In genomic region chr5:126088251-126088914, GRCm38 (mm10) we compare ENCODE assay signal across 22 mouse cellular contexts.
DNase-seq lines count a peak whose midpoint lies in the region; ATAC-seq lines count a peak whose summit lies in the region.
"Had no signal": no experiment of that assay in that cellular context is flagged by ENCODE, and none has a peak within 500 bp of the region (broad histone marks: within the 10 kb centered on the region; RNA-seq: fewer than 3 reads in every experiment).

No protein-coding gene starts in this region.

- peaks cover 10% of the 10 kb centered on the region for H3K4me1 ChIP-seq in midbrain, embryonic 11.5 days (ENCODE audit: control insufficient read depth, insufficient read depth, low read length)
- peaks cover 3% of the 10 kb centered on the region; the same call in 1 of the 2 replicates for H3K4me1 ChIP-seq in midbrain, embryonic 14.5 days (ENCODE audit: control insufficient read depth, insufficient read depth, low read length)
- H3K4me1 ChIP-seq: embryonic facial prominence, embryonic 12.5 days; heart, embryonic 10.5 days; limb, embryonic 15.5 days; liver, embryonic 15.5 days had no signal

- intact Hi-C loops in left cerebral cortex, postnatal 4 days (cut with DNase I) = no loop called here

- H3K27ac ChIP-seq in midbrain, embryonic 11.5 days (ENCODE audit: low read depth, low read length) = 0 out of 2 replicates have a peak overlapping the region, but pooled peaks have one; percentile 12
- H3K27ac ChIP-seq in midbrain, embryonic 14.5 days (replicated peaks; ENCODE audit: low read depth, low read length) = no peak overlapping the region
- H3K27ac ChIP-seq: embryonic facial prominence, embryonic 12.5 days; forebrain, embryonic 12.5 days; gastrocnemius, adult 2 months; heart, embryonic 10.5 days; kidney, postnatal 0 days; limb, embryonic 15.5 days; liver, embryonic 15.5 days had no signal

- no peaks in the 10 kb centered on the region for H3K9me3 ChIP-seq in midbrain, embryonic 11.5 days (ENCODE audit: control insufficient read depth, low read length)
- no peaks in the 10 kb centered on the region for H3K9me3 ChIP-seq in midbrain, embryonic 14.5 days (ENCODE audit: control insufficient read depth, low read length)
- H3K9me3 ChIP-seq: embryonic facial prominence, embryonic 12.5 days; forebrain, embryonic 12.5 days; heart, embryonic 10.5 days; limb, embryonic 15.5 days had no signal

- no peak overlapping the region for H3K4me3 ChIP-seq in midbrain, embryonic 11.5 days (ENCODE audit: low read depth, low read length)
- H3K4me3 ChIP-seq in midbrain, embryonic 14.5 days (replicated peaks; ENCODE audit: low read depth, low read length) = no peak overlapping the region
- H3K4me3 ChIP-seq: embryonic facial prominence, embryonic 12.5 days; forebrain, embryonic 12.5 days; gastrocnemius, adult 2 months; heart, embryonic 10.5 days; limb, embryonic 15.5 days; liver, embryonic 15.5 days had no signal

- no peaks in the 10 kb centered on the region for H3K36me3 ChIP-seq in midbrain, embryonic 11.5 days (ENCODE audit: control insufficient read depth, insufficient read depth, low read length)
- H3K36me3 ChIP-seq in midbrain, embryonic 14.5 days (ENCODE audit: control insufficient read depth, insufficient read depth, low read length) = no peaks in the 10 kb centered on the region
- H3K36me3 ChIP-seq: embryonic facial prominence, embryonic 12.5 days; forebrain, embryonic 12.5 days; heart, embryonic 10.5 days; limb, embryonic 15.5 days; liver, embryonic 15.5 days had no signal

- no peak overlapping the region for H3K9ac ChIP-seq in midbrain, embryonic 11.5 days (ENCODE audit: low read length)
- no peak overlapping the region for H3K9ac ChIP-seq in midbrain, embryonic 14.5 days (replicated peaks; ENCODE audit: low read length)
- H3K9ac ChIP-seq: embryonic facial prominence, embryonic 12.5 days; forebrain, embryonic 12.5 days; limb, embryonic 15.5 days; liver, embryonic 15.5 days had no signal

- WGBS in midbrain, embryonic 11.5 days = 31% methylated on average over 4 of the region's 4 CpGs
- WGBS in midbrain, embryonic 14.5 days = 23% methylated on average over 4 of the region's 4 CpGs

- no peaks in the 10 kb centered on the region for H3K27me3 ChIP-seq in midbrain, embryonic 11.5 days (ENCODE audit: control insufficient read depth, insufficient read depth, low read length)
- no peaks in the 10 kb centered on the region for H3K27me3 ChIP-seq in midbrain, embryonic 14.5 days (ENCODE audit: control insufficient read depth, insufficient read depth, low read length)
- H3K27me3 ChIP-seq: embryonic facial prominence, embryonic 12.5 days; forebrain, embryonic 12.5 days; limb, embryonic 15.5 days; liver, embryonic 15.5 days had no signal

- no peak overlapping the region for H3K4me2 ChIP-seq in midbrain, embryonic 11.5 days
- no peak overlapping the region for H3K4me2 ChIP-seq in midbrain, embryonic 14.5 days (ENCODE audit: low read length)
- H3K4me2 ChIP-seq: embryonic facial prominence, embryonic 12.5 days; forebrain, embryonic 12.5 days; limb, embryonic 15.5 days; liver, embryonic 15.5 days had no signal

- peak; percentile 18 to 24 for DNase-seq in cerebellum, postnatal 14 days
- no peak for DNase-seq in cerebellum, adult 11-12 months
- DNase-seq in left cerebral cortex, postnatal 4 days = peak; percentile 71
- no peak for DNase-seq in left cerebral cortex, adult 9 months (ENCODE audit: low spot score in 2 of 2)
- DNase-seq in midbrain, embryonic 11.5 days (ENCODE audit: low spot score, missing footprints) = no peak
- no peak for DNase-seq in midbrain, embryonic 14.5 days
- DNase-seq in retina, postnatal 1 day = peak; percentile 69
- no peak for DNase-seq in adrenal gland, adult 2 months
- DNase-seq: adrenal gland, postnatal 25 days; cerebellum, postnatal 25 days; gastrocnemius, adult 2 months; kidney, adult 2 months; layer of hippocampus, adult 9-11 months; right cerebral cortex, postnatal 25 days; spleen, adult 18-20 months; thymus, postnatal 14 days had no signal

- peak; percentile 66; the same call in 1 of the 2 replicates for ATAC-seq in midbrain, embryonic 11.5 days (ENCODE audit: low FRiP score)
- no peak for ATAC-seq in midbrain, embryonic 14.5 days (ENCODE audit: low FRiP score, low TSS enrichment)

Comparison
In these comparisons a context has a peak if more than half of its experiments do, and no peak if none do; other contexts are left out.
1. DNase-seq: peak in cerebellum, postnatal 14 days (2 of 2), left cerebral cortex, postnatal 4 days (single experiment) and retina, postnatal 1 day (single experiment); none in cerebellum, adult 11-12 months (single experiment), left cerebral cortex, adult 9 months (0 of 2), midbrain, embryonic 11.5 days (single experiment), midbrain, embryonic 14.5 days (single experiment) and adrenal gland, adult 2 months (single experiment).